Mouse (Mus musculus): ENCODE measurements around the gene Poldip2.
A peak's percentile ranks its signal among the peaks of the same experiment; 100 is the strongest.

GRCm38 (mm10) chr11:78557241-78557640 lies 45.2 kb downstream of the Poldip2 start:
- TF ChIP-seq CTCF (IDR thresholded peaks at IDR 0.05; ENCODE audit: insufficient read depth, low read length), result peak; percentile 69
- TF ChIP-seq POLR2A (IDR thresholded peaks at IDR 0.05; ENCODE audit: borderline replicate concordance, extremely low read depth, low read depth, low read length), result no peak
